15 mouse cellular contexts compared by ENCODE assay signal in the genomic region with DNA sequence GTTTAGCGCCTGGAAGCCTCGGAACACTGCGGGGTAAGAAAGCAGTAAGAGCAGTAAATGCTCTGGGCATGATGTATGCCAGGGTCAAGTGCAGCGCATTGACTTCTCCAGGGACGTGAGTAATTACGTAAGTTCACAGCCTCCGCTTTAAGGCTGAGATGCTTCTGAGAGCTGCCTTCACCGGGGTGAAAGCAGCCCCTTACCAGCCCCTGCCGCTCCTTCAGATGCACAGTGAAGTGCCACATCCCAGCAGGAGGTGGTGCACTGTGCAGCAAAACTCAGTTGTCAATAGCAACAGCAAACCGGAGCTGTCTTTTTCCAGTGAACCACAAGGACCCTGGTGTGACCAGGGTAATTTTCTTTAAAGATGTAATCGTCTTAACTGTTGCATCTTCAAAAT.
DNase-seq lines count a peak whose midpoint lies in the region; ATAC-seq and TF ChIP-seq lines count a peak whose summit lies in the region.
"Had no signal": no experiment of that assay in that cellular context is flagged by ENCODE, and none has a peak within 500 bp of the region (broad histone marks: within the 10 kb centered on the region; RNA-seq: fewer than 3 reads in every experiment).

No protein-coding gene starts in this region.

- H3K36me3 ChIP-seq in midbrain, embryonic 11.5 days (ENCODE audit: control insufficient read depth, insufficient read depth, low read length) = no peaks in the 10 kb centered on the region

- H3K27me3 ChIP-seq in midbrain, embryonic 11.5 days (ENCODE audit: control insufficient read depth, insufficient read depth, low read length) = peaks cover 37% of the 10 kb centered on the region

- no peak for DNase-seq in layer of hippocampus, adult 2 months (ENCODE audit: low spot score in 2 of 2)
- DNase-seq in layer of hippocampus, postnatal 10 days (ENCODE audit: low spot score in 2 of 2) = no peak
- DNase-seq in embryo, embryonic 11 days = peak; percentile 64
- DNase-seq in midbrain, embryonic 11.5 days (ENCODE audit: low spot score, missing footprints) = peak; percentile 85
- peak; percentile 54 for DNase-seq in retina, postnatal 1 day
- DNase-seq in B cell, adult 2 months = no peak
- DNase-seq: adrenal gland, postnatal 36 days; cerebellum, adult 2 months; heart, postnatal 4 days; liver; right cerebral cortex, adult 18-20 months; thymus, postnatal 14 days had no signal

- ATAC-seq in midbrain, embryonic 11.5 days (ENCODE audit: low FRiP score) = peak; percentile 75
- no peak for ATAC-seq in frontal cortex, adult (ENCODE audit: low TSS enrichment)
- ATAC-seq: CD4-positive, CD25-positive, alpha-beta regulatory T cell, adult 4 months had no signal

- 36% methylated on average over 11 of the region's 11 CpGs for WGBS in midbrain, embryonic 11.5 days

- no peak overlapping the region for H3K27ac ChIP-seq in layer of hippocampus, adult 2 months
- no peak overlapping the region for H3K27ac ChIP-seq in midbrain, embryonic 11.5 days (ENCODE audit: low read depth, low read length)

- H3K9me3 ChIP-seq in midbrain, embryonic 11.5 days (ENCODE audit: control insufficient read depth, low read length) = no peaks in the 10 kb centered on the region

- no peak overlapping the region for H3K4me2 ChIP-seq in midbrain, embryonic 11.5 days

- H3K4me3 ChIP-seq in layer of hippocampus, adult 2 months = no peak overlapping the region
- no peak overlapping the region for H3K4me3 ChIP-seq in midbrain, embryonic 11.5 days (ENCODE audit: low read depth, low read length)
- H3K4me3 ChIP-seq: myocyte had no signal

- TF ChIP-seq CTCF in layer of hippocampus, adult 2 months (conservative IDR thresholded peaks at IDR 0.05) = peak; percentile 56

- peaks cover 6% of the 10 kb centered on the region; the same call in 1 of the 2 replicates for H3K4me1 ChIP-seq in midbrain, embryonic 11.5 days (ENCODE audit: control insufficient read depth, insufficient read depth, low read length)

- no peak overlapping the region for H3K9ac ChIP-seq in midbrain, embryonic 11.5 days (ENCODE audit: low read length)

Comparison
In these comparisons a context has a peak if more than half of its experiments do, and no peak if none do; other contexts are left out.
1. DNase-seq: peak in embryo, embryonic 11 days (single experiment), midbrain, embryonic 11.5 days (single experiment) and retina, postnatal 1 day (single experiment); none in layer of hippocampus, adult 2 months (0 of 2), layer of hippocampus, postnatal 10 days (0 of 2) and B cell, adult 2 months (0 of 2).